27 mouse cellular contexts compared by ENCODE assay signal in the genomic region with DNA sequence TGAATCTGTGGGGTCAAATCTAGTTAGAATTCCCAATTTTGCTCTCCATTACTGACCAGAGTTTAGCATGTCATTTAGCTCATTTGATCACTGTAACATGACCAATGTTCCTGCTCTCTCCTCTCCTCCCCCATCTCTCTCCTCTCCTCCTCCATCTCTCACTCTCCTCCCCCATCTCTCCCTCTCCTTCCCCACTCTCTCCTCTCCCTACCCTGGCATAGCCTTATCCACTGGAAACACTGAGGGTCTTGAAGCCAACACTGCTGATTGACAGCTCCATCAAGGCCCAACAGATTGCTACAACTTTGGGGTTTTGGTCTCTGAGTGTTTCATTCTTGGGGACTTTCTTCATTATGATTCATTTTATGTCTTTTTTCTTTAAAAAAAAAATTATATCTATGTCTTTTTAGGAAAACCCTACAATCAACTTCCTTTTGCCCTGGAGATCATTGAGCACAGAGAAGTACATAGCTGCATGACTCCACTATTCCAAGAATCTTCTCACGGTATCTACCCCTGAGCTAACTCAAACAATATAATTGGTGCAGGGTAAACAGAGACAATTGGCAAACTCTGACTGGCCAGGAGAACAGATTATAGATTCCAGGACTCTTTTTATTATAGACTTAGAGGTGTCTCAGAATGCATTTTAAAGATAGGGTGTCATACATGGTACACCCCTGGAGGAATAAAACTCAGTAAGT. TPM values are rescaled to one million over a fixed set of nuclear protein-coding genes. Genes with fewer than 3 reads are reported as not detected.
DNase-seq lines count a peak whose midpoint lies in the region; ATAC-seq and TF ChIP-seq lines count a peak whose summit lies in the region.
"Had no signal": no experiment of that assay in that cellular context is flagged by ENCODE, and none has a peak within 500 bp of the region (broad histone marks: within the 10 kb centered on the region; RNA-seq: fewer than 3 reads in every experiment).

No protein-coding gene starts in this region.

- no peaks in the 10 kb centered on the region; the same call in 1 of the 2 replicates for H3K4me1 ChIP-seq in liver, embryonic 11.5 days (replicated peaks; ENCODE audit: control insufficient read depth, insufficient read depth, low read length)
- H3K4me1 ChIP-seq in liver, embryonic 14.5 days (replicated peaks; ENCODE audit: control insufficient read depth in 2 of 2, insufficient read depth in 2 of 2, low read length in 1 of 2), result peaks cover 12 to 22% of the 10 kb centered on the region in 2 experiments
- H3K4me1 ChIP-seq: embryonic facial prominence, embryonic 10.5 days; forebrain, embryonic 12.5 days; heart, embryonic 10.5 days; hindbrain, embryonic 12.5 days had no signal

- H3K4me3 ChIP-seq in liver, embryonic 11.5 days (ENCODE audit: low read depth, low read length), result no peak overlapping the region
- H3K4me3 ChIP-seq in liver, embryonic 14.5 days (ENCODE audit: insufficient read depth in 1 of 2, low read depth in 2 of 2, low read length in 2 of 2), result no peak overlapping the region
- H3K4me3 ChIP-seq: embryonic facial prominence, embryonic 10.5 days; erythroblast, embryonic 14.5 days; forebrain, embryonic 12.5 days; heart, embryonic 10.5 days; hindbrain, embryonic 12.5 days had no signal

- H3K27me3 ChIP-seq in liver, embryonic 11.5 days (replicated peaks; ENCODE audit: control insufficient read depth, insufficient read depth, low read length), result no peaks in the 10 kb centered on the region
- H3K27me3 ChIP-seq in liver, embryonic 14.5 days (ENCODE audit: control insufficient read depth, insufficient read depth, low read length), result no peaks in the 10 kb centered on the region
- H3K27me3 ChIP-seq: forebrain, embryonic 12.5 days; hindbrain, embryonic 12.5 days had no signal

- WGBS in liver, embryonic 11.5 days, result 67% methylated on average over 1 of the region's 1 CpGs
- WGBS in liver, embryonic 14.5 days (ENCODE audit: insufficient replicate concordance), result 51% methylated on average over 1 of the region's 1 CpGs

- TF ChIP-seq EP300 in liver, embryonic 14.5 days (IDR thresholded peaks at IDR 0.05; ENCODE audit: low read depth), result no peak

- TF ChIP-seq CTCF in liver, embryonic 14.5 days (IDR thresholded peaks at IDR 0.05; ENCODE audit: low read depth), result no peak

- intact Hi-C loops in gastrocnemius, postnatal 36 days (cut with DNase I), result no loop called here

- H3K9me3 ChIP-seq in liver, embryonic 11.5 days (ENCODE audit: control insufficient read depth, low read length), result no peaks in the 10 kb centered on the region
- H3K9me3 ChIP-seq in liver, embryonic 14.5 days (ENCODE audit: control insufficient read depth, low read length), result no peaks in the 10 kb centered on the region
- H3K9me3 ChIP-seq: embryonic facial prominence, embryonic 10.5 days; forebrain, embryonic 12.5 days; heart, embryonic 10.5 days; hindbrain, embryonic 12.5 days had no signal

- no peak overlapping the region for H3K9ac ChIP-seq in liver, embryonic 11.5 days (ENCODE audit: low read depth, low read length)
- H3K9ac ChIP-seq in liver, embryonic 14.5 days (replicated peaks), result no peak overlapping the region; the same call in 1 of the 2 replicates
- H3K9ac ChIP-seq: forebrain, embryonic 12.5 days; hindbrain, embryonic 12.5 days had no signal

- H3K36me3 ChIP-seq in liver, embryonic 11.5 days (ENCODE audit: control insufficient read depth, insufficient read depth, low read length), result no peaks in the 10 kb centered on the region
- H3K36me3 ChIP-seq in liver, embryonic 14.5 days (replicated peaks; ENCODE audit: control insufficient read depth, insufficient read depth, low read depth), result no peaks in the 10 kb centered on the region
- H3K36me3 ChIP-seq: embryonic facial prominence, embryonic 10.5 days; forebrain, embryonic 12.5 days; heart, embryonic 10.5 days; hindbrain, embryonic 12.5 days had no signal

- no peak overlapping the region for H3K4me2 ChIP-seq in liver, embryonic 11.5 days
- H3K4me2 ChIP-seq in liver, embryonic 14.5 days (ENCODE audit: low read depth), result peak overlapping the region; percentile 29
- H3K4me2 ChIP-seq: forebrain, embryonic 12.5 days; hindbrain, embryonic 12.5 days had no signal

- ATAC-seq in liver, embryonic 11.5 days (replicated peaks; ENCODE audit: low FRiP score), result peak; percentile 68
- peak; percentile 62 for ATAC-seq in liver, embryonic 14.5 days (ENCODE audit: insufficient read depth)
- peak; percentile 17; the same call in 1 of the 2 replicates for ATAC-seq in megakaryocyte progenitor cell, adult 5-6 weeks (replicated peaks; ENCODE audit: poor library complexity)
- ATAC-seq: forebrain, embryonic 16.5 days; hindbrain, embryonic 16.5 days had no signal

- no peak overlapping the region for H3K27ac ChIP-seq in liver, embryonic 11.5 days (ENCODE audit: low read depth, low read length)
- H3K27ac ChIP-seq in liver, embryonic 14.5 days, result peak overlapping the region; percentile 55
- H3K27ac ChIP-seq: embryonic facial prominence, embryonic 10.5 days; forebrain, embryonic 12.5 days; heart, embryonic 10.5 days; hindbrain, embryonic 12.5 days had no signal

- no peak for DNase-seq in liver, embryonic 11.5 days (ENCODE audit: low spot score)
- DNase-seq in liver, embryonic 14.5 days (ENCODE audit: low read depth in 3 of 3, low spot score in 3 of 3), result no peak
- no peak for DNase-seq in gastrocnemius, postnatal 25 days
- DNase-seq in kidney, postnatal 10 days, result no peak
- no peak for DNase-seq in embryo, embryonic 9.5 days (ENCODE audit: extremely low spot score)
- no peak for DNase-seq in gastrocnemius, postnatal 36 days
- DNase-seq: adrenal gland, adult 2 months; adrenal gland, postnatal 25 days; cerebellum, adult 18-20 months; cerebellum, adult 9-11 months; cerebellum, postnatal 36 days; gastrocnemius, postnatal 14 days; heart, adult 18-20 months; heart, postnatal 10 days; heart, postnatal 4 days had no signal

RNA-seq across cellular contexts. Expression of a gene that starts 21.7 kb away (rescaled TPM):
- polyA plus RNA-seq in liver, embryonic 11.5 days (2014; fragmentation: Nextera tagmentation; extraction: Ambion mirVana), result not detected in 2 replicates
- 0.73 and 1.2 TPM in 2 replicates for polyA plus RNA-seq in liver, embryonic 14.5 days (2012; rRNA removed)
- 0.11 and 0.61 TPM in 2 replicates for polyA plus RNA-seq in liver, embryonic 14.5 days (2014; fragmentation: Nextera tagmentation; extraction: Ambion mirVana)
- not detected in 2 replicates for total RNA-seq in megakaryocyte progenitor cell, adult 5-6 weeks (2015)
- not detected in 2 replicates for total RNA-seq in megakaryocyte progenitor cell, adult 5-6 weeks (2017)
- not detected for total RNA-seq in gastrocnemius, postnatal 25 days (2021)
- not detected for total RNA-seq in gastrocnemius, postnatal 36 days (2021)
- total RNA-seq: gastrocnemius, postnatal 14 days; heart, adult 18-20 months; heart, postnatal 10 days; heart, postnatal 4 days had no signal
- polyA plus RNA-seq: embryonic facial prominence, embryonic 14.5 days; erythroblast, embryonic 14.5 days; forebrain, embryonic 12.5 days; forebrain, embryonic 16.5 days; frontal cortex, adult 2 months; heart, embryonic 10.5 days; heart, embryonic 14.5 days; hindbrain, embryonic 12.5 days; hindbrain, embryonic 16.5 days had no signal

RNA-seq across cellular contexts. Expression of a gene that starts 44.0 kb away (rescaled TPM):
- polyA plus RNA-seq in liver, embryonic 11.5 days (2014; fragmentation: Nextera tagmentation; extraction: Ambion mirVana), result 0.44 TPM in 1 of 2 replicates, not detected in the other
- 0.14 and 0.20 TPM in 2 replicates for polyA plus RNA-seq in liver, embryonic 14.5 days (2012; rRNA removed)
- polyA plus RNA-seq in liver, embryonic 14.5 days (2014; fragmentation: Nextera tagmentation; extraction: Ambion mirVana), result 0.20 and 0.71 TPM in 2 replicates
- total RNA-seq in megakaryocyte progenitor cell, adult 5-6 weeks (2015), result not detected in 2 replicates
- total RNA-seq in megakaryocyte progenitor cell, adult 5-6 weeks (2017), result not detected in 2 replicates
- not detected for total RNA-seq in gastrocnemius, postnatal 25 days (2021)
- not detected for total RNA-seq in gastrocnemius, postnatal 36 days (2021)
- total RNA-seq: adrenal gland, postnatal 25 days; ES-E14; gastrocnemius, postnatal 14 days; heart, adult 18-20 months; heart, postnatal 10 days; heart, postnatal 4 days had no signal
- polyA plus RNA-seq: adrenal gland, adult 2 months; embryonic facial prominence, embryonic 10.5 days; embryonic facial prominence, embryonic 14.5 days; erythroblast, embryonic 14.5 days; forebrain, embryonic 12.5 days; forebrain, embryonic 16.5 days; frontal cortex, adult 2 months; heart, embryonic 10.5 days; heart, embryonic 14.5 days; hindbrain, embryonic 12.5 days; hindbrain, embryonic 16.5 days had no signal

RNA-seq across cellular contexts. Expression of a gene that starts 54.4 kb away (rescaled TPM):
- 0.25 TPM in 1 of 2 replicates, not detected in the other for polyA plus RNA-seq in liver, embryonic 11.5 days (2014; fragmentation: Nextera tagmentation; extraction: Ambion mirVana)
- polyA plus RNA-seq in liver, embryonic 14.5 days (2012; rRNA removed), result 0.39 and 0.47 TPM in 2 replicates
- polyA plus RNA-seq in liver, embryonic 14.5 days (2014; fragmentation: Nextera tagmentation; extraction: Ambion mirVana), result 0.86 and 1.0 TPM in 2 replicates
- total RNA-seq in megakaryocyte progenitor cell, adult 5-6 weeks (2015), result not detected in 2 replicates
- total RNA-seq in megakaryocyte progenitor cell, adult 5-6 weeks (2017), result not detected in 2 replicates
- total RNA-seq in gastrocnemius, postnatal 25 days (2021), result under 1 TPM in 1 of 2 experiments, not detected in 1; 0.28 TPM
- under 1 TPM in 1 of 2 experiments, not detected in 1; 0.28 TPM for total RNA-seq in gastrocnemius, postnatal 36 days (2021)
- total RNA-seq: heart, adult 18-20 months had no signal
- polyA plus RNA-seq: adrenal gland, adult 2 months; embryonic facial prominence, embryonic 14.5 days; erythroblast, embryonic 14.5 days; heart, embryonic 10.5 days; hindbrain, embryonic 16.5 days had no signal

Comparison
In these comparisons a context has a peak if more than half of its experiments do, and no peak if none do; other contexts are left out.
1. ATAC-seq: peak in every context shown above with its lines; median percentile 68 in liver, embryonic 11.5 days; 62 in liver, embryonic 14.5 days; 17 in megakaryocyte progenitor cell, adult 5-6 weeks.